Mouse (Mus musculus): ENCODE results near the gene Pick1. TPM values are rescaled to one million over a fixed set of nuclear protein-coding genes. Genes with fewer than 3 reads are reported as not detected.
"Not testable (repeated sequence)": the region's sequence is repeated elsewhere in the genome, so short reads cannot be mapped to it uniquely, and the experiment has no call there.

Gene Pick1
- total RNA-seq, 2 experiments from 2014 or later: 32.1 to 33.2 TPM

- DNase-seq (ENCODE audit: low spot score in 2 of 2): peak; percentile 72 to 84
Observed at GRCm38 (mm10) chr15:79224685-79225084, 4.3 kb upstream of the Pick1 start.

GRCm38 (mm10) chr15:79225780-79226179, 3.2 kb upstream of the Pick1 start:
- DNase-seq (ENCODE audit: low spot score in 2 of 2): not testable (repeated sequence)

- no peak for DNase-seq (ENCODE audit: low spot score in 2 of 2)
Observed at GRCm38 (mm10) chr15:79235268-79235667, 6.3 kb downstream of the Pick1 start.

- no peak for DNase-seq (ENCODE audit: low spot score in 2 of 2)
Observed at GRCm38 (mm10) chr15:79238036-79238435, 9.1 kb downstream of the Pick1 start.

GRCm38 (mm10) chr15:79242574-79243233, 13.7 kb downstream of the Pick1 start:
- DNase-seq (ENCODE audit: low spot score in 2 of 2): no peak

- DNase-seq (ENCODE audit: low spot score in 2 of 2): peak; percentile 85 to 96
Observed at GRCm38 (mm10) chr15:79243234-79244042, 14.5 kb downstream of the Pick1 start.

- DNase-seq (ENCODE audit: low spot score in 2 of 2): peak in 1 of 2 experiments; percentile 25
Observed at GRCm38 (mm10) chr15:79244071-79244893, 15.3 kb downstream of the Pick1 start.

- DNase-seq (ENCODE audit: low spot score in 2 of 2): no peak
Observed at GRCm38 (mm10) chr15:79245321-79245720, 16.3 kb downstream of the Pick1 start.

- no peak for DNase-seq (ENCODE audit: low spot score in 2 of 2)
Observed at GRCm38 (mm10) chr15:79250236-79250635, 21.3 kb downstream of the Pick1 start.

GRCm38 (mm10) chr15:79251168-79251567, 22.2 kb downstream of the Pick1 start:
- no peak for DNase-seq (ENCODE audit: low spot score in 2 of 2)

GRCm38 (mm10) chr15:79251781-79252491, 23.0 kb downstream of the Pick1 start:
- no peak for DNase-seq (ENCODE audit: low spot score in 2 of 2)

- DNase-seq (ENCODE audit: low spot score in 2 of 2): no peak
Observed at GRCm38 (mm10) chr15:79252580-79252979, 23.6 kb downstream of the Pick1 start.

GRCm38 (mm10) chr15:79254661-79255060, 25.7 kb downstream of the Pick1 start, which contains the start of gene Slc16a8:
Gene Slc16a8 (minus strand): TSS chr15:79254761.
- no peak for DNase-seq (ENCODE audit: low spot score in 2 of 2)

- no peak for DNase-seq (ENCODE audit: low spot score in 2 of 2)
Observed at GRCm38 (mm10) chr15:79258521-79258920, 29.5 kb downstream of the Pick1 start.

GRCm38 (mm10) chr15:79261095-79261725, 32.2 kb downstream of the Pick1 start:
- no peak for DNase-seq (ENCODE audit: low spot score in 2 of 2)

GRCm38 (mm10) chr15:79261757-79262156, 32.8 kb downstream of the Pick1 start:
- no peak for DNase-seq (ENCODE audit: low spot score in 2 of 2)

GRCm38 (mm10) chr15:79262375-79262774, 33.4 kb downstream of the Pick1 start:
- no peak for DNase-seq (ENCODE audit: low spot score in 2 of 2)

GRCm38 (mm10) chr15:79262786-79263309, 33.9 kb downstream of the Pick1 start:
- DNase-seq (ENCODE audit: low spot score in 2 of 2): no peak

GRCm38 (mm10) chr15:79263726-79264125, 34.8 kb downstream of the Pick1 start:
- no peak for DNase-seq (ENCODE audit: low spot score in 2 of 2)

- no peak for DNase-seq (ENCODE audit: low spot score in 2 of 2)
Observed at GRCm38 (mm10) chr15:79265384-79265783, 36.4 kb downstream of the Pick1 start.

Measured in adrenal gland, postnatal 4 days (tissue).